Mouse (Mus musculus) bone marrow macrophage, adult 2 months (primary cell): ENCODE results near the gene Smyd5. TPM values are rescaled to one million over a fixed set of nuclear protein-coding genes. Genes with fewer than 3 reads are reported as not detected.

Experiments used
- H3K27ac ChIP-seq: 2 replicates; pipeline ENCODE4 v1.5.1; 2012; ENCODE audit warnings: low read depth, low read length; ENCODE audit not compliant: insufficient read depth
- H3K4me1 ChIP-seq: 2 replicates; pipeline ENCODE4 v1.6.1; 2012; ENCODE audit warnings: low read length; ENCODE audit not compliant: control insufficient read depth, insufficient read depth
- H3K4me3 ChIP-seq: 2 replicates; pipeline ENCODE4 v1.5.1; 2012; ENCODE audit warnings: mild to moderate bottlenecking, low read length, moderate library complexity; ENCODE audit not compliant: insufficient read depth
- CTCF ChIP-seq: IDR thresholded peaks from 2 replicates; pipeline ENCODE4 v1.5.1; 2012; ENCODE audit warnings: low read depth, mild to moderate bottlenecking, low read length, moderate library complexity
- POLR2A ChIP-seq: IDR thresholded peaks from 2 replicates; pipeline ENCODE4 v1.6.1; 2012; ENCODE audit warnings: mild to moderate bottlenecking, low read depth, low read length, borderline replicate concordance
- polyA plus RNA-seq: library from polyadenylated mRNA; stranded (reverse); fragments of >200 nt; gene quantifications from 2 replicates; pipeline ENCODE4 v1.2.4, GENCODE M21; 2012; ENCODE audit not compliant: missing spikeins, insufficient read depth, insufficient read length

Smyd5 gene
- polyA plus RNA-seq, 1 experiment: 7.4 TPM

DNA sequence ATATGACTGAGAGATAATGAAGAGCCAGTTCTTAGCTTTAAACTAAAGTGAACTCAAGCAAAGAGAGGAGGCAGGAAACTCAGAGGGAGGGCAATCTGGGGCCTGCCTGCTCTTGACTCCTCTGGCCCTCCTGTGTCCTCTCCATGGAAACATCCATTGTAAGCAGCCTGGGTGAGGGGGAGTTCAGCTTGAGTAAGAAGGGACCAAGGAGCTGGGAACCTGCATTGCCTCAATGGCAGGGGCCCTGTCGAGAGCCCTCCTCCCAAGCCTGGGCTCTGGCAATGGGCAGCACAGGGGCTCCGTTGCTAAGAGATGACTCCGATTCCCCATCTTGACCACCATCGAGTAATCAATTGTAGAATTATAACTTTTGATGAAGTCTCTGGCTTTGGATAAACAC, 56.7 kb downstream of the Smyd5 start:
- Histone ChIP-seq H3K4me1 (no peaks in the 10 kb centered on the region), H3K4me3 (no peak overlapping the region), H3K27ac (no peak overlapping the region)
- no peak for TF ChIP-seq CTCF
- TF ChIP-seq POLR2A: no peak

DNA sequence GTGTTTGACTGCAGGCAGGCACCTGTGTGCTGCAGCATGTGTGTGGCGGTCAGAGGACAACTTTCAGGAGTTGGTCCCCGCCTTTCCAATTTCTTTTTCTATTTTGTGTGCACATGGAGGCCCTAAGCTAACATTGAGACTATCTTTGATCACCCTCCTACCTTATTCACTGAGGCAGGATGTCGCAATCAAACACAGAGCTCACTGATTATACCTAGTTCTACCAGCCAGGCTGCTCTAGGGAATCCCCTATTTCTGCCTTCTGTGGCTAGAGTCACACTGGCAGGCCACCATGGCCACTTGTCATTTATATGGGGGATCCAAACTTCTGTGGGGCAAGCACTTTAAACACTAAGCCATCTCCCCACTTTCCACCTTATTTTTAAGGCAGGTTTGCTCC, 57.9 kb downstream of the Smyd5 start:
- no peak for TF ChIP-seq POLR2A
- no peak for TF ChIP-seq CTCF
- Histone ChIP-seq H3K27ac (no peak overlapping the region), H3K4me3 (no peak overlapping the region), H3K4me1 (no peaks in the 10 kb centered on the region)

DNA sequence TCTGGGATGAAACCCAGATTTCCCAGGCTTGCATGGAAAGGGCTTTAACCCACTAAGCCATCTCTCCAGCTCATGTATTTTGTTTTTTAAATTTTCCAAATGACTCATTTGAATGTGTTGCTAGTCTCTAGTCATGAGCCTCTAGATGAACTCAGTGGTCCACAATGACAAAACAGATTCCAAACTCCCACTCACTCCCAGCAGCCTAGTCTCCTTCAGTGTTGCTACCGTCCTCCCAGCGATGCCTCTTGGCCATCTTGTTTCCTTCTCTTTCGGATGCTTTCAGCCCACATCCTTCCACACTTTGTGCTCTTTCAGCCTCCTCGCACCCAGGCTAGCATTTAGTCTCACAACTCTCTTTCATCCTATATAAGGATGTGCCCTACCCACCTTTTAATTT, 58.5 kb downstream of the Smyd5 start:
- Histone ChIP-seq H3K4me1 (no peaks in the 10 kb centered on the region), H3K27ac (no peak overlapping the region), H3K4me3 (no peak overlapping the region)
- TF ChIP-seq POLR2A (no peak), CTCF (no peak)

- no peaks in the 10 kb centered on the region for H3K4me1 ChIP-seq
- no peak overlapping the region for H3K4me3 ChIP-seq
- no peak for TF ChIP-seq CTCF
- TF ChIP-seq POLR2A: no peak
- H3K27ac ChIP-seq: no peak overlapping the region
These were observed 59.8 kb downstream of the Smyd5 start for GRCm38 (mm10) chr6:85491606-85492005.

Other genes starting within 250 kb of the Smyd5 start
- gene Emx1, start 244.6 kb upstream of the Smyd5 start, polyA plus RNA-seq: not detected in 2 replicates
- gene Sfxn5, start 98.6 kb upstream of the Smyd5 start, polyA plus RNA-seq: 14.2 and 15.2 TPM in 2 replicates
- 145 and 160 TPM in 2 replicates for gene Rab11fip5, start 57.4 kb upstream of the Smyd5 start, polyA plus RNA-seq
- not detected in 2 replicates for gene Noto, start 8.1 kb upstream of the Smyd5 start, polyA plus RNA-seq
- gene Cct7, start 19.5 kb downstream of the Smyd5 start, polyA plus RNA-seq: 89.3 and 96.7 TPM in 2 replicates
- 8.0 and 9.7 TPM in 2 replicates for gene Pradc1, start 20.0 kb downstream of the Smyd5 start, polyA plus RNA-seq
- not detected in 2 replicates for gene Fbxo41, start 71.0 kb downstream of the Smyd5 start, polyA plus RNA-seq
- not detected in 2 replicates for gene Egr4, start 81.6 kb downstream of the Smyd5 start, polyA plus RNA-seq
- gene Alms1, start 155.5 kb downstream of the Smyd5 start, polyA plus RNA-seq: 2.8 and 2.9 TPM in 2 replicates